Mouse (Mus musculus) B cell, adult 2 months (primary cell): ENCODE measurements around the gene Acot5.
"Not testable (repeated sequence)": the region's sequence is repeated elsewhere in the genome, so short reads cannot be mapped to it uniquely, and the experiment has no call there.

Experiments
- DNase-seq, 2 experiments: peaks; one replicate each; pipeline ENCODE4 v3.0.0; 2022

Acot5 gene

DNA sequence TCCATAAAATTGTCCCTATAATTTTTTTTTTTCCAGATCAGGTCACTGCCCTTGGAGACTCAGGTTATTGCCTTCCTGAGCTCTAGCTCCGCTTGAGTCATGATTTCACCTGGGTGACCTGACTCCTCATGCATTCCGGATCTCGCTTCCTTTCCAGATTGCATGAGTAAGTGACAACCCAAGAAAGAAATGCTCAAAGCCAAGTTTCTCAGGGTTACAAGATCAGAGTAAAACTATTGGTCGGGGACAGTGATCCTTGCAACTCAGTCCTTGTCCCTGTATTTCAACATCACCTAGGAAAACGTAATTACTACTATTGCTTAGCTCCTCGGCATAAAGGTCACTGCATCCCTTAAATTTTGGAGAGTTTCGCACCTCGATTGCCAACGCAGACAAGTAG, at the start of gene Acot5:
Acot5 (plus strand) TSS at position 340 of the 400 bp plus-strand sequence.
- no peak for DNase-seq

DNA sequence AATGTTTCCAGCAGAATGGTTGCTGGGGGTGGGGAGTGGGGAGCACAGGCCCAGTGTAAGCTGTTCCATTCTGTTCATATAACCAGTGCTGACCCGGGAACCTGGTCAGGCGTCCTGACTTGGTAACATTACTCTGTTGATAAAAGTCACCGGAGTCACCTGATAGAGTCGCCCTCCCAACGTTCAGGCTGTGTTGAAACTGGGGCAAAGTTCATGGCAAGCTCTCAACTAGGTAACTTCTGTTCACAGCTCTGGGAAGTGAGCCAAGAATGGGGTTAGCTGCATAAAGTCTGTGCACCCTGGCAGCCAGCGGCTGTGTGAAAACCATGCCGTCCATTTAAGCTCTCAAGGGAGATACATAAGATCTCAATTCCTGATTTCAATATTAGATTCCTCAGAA, 48.6 kb upstream of the Acot5 start:
- peak in 1 of 2 experiments; percentile 13 for DNase-seq

DNA sequence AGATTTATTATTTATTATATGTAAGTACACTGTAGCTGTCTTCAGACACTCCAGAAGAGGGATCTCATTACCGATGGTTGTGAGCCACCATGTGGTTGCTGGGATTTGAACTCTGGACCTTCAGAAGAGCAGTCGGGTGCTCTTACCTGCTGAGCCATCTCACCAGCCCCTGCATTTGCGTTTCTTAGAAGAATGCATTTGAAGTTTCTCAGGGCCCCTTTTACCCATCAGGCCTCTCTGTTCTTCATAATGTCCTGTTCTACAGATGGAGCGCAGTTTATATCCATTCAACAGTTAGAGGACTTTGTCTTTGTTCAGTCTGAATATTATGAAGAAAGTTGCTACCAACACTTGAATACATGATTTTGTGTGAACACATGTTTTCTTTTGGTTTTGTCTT, 46.9 kb upstream of the Acot5 start:
- not testable (repeated sequence) for DNase-seq

DNA sequence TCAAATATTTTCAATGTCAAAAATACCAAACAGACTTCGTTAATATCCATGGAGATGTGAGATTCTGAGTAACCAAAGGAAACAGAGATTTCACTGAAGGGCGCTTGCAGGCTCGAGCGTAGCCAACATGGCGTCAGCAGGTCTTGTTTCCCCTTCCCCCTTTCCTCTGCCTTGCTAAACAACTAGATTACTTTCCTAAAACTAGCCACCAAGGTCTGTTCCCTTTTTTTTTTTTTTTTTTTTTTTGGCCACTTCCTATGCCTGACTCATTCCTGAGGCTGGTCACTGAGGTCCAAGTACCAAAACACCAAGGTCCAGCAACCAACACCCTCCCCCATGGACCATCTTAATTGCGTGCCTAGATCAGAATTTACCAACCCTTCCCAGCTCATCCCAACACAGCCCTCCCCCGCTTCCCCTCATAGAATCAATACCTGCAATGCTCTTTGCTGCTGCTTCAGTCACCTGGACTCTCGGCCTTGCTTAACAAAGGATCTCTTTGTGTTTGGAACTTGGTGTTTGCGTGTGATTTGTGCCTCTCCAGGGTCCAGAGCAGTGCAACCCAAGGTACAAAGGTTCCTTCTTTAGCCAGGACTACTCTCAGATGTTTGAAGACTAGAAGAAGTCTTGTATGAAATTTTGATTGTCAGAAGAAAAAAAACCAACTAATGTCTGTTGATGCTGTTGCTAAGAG, 45.9 kb upstream of the Acot5 start:
- no peak for DNase-seq

DNA sequence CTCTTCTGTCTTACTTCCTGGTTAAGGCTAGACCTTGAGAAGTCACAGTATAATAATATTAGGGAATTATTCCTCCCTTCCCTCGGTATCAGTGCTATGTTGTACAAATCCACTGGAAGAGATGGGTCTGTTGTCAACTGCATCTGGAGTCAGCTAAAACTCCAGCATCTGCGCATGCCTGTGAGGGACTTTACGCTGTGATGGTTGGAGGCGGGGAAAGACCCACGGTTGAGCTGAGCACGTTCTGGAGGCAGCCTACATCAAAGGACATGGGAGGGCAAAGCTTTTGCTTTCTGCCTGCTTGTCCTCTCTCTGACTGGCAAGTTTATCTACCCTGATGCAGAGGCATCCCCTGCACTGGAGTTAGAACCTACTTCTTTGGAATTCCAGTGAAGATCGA, 43.2 kb upstream of the Acot5 start:
- DNase-seq = no peak

DNA sequence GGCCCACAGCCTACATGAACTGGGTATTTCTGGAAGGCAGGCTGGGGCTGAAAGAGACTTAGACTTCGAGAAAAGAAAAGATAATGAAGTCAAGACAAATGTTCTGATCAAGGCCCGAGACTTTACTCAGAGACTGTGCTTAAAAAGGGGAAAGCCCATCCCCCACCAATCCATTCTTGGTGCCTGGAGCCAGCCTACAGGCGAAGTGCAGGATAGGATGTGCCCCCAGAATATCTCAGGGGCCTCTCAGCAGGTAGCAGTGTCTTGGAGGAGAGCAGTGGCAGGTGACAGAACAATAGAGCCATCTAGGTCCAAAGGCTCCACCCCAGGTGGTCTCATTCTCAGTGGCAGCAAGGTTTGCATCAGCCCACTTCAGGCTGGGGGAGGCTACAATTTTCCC, 40.8 kb upstream of the Acot5 start:
- not testable (repeated sequence) for DNase-seq

DNA sequence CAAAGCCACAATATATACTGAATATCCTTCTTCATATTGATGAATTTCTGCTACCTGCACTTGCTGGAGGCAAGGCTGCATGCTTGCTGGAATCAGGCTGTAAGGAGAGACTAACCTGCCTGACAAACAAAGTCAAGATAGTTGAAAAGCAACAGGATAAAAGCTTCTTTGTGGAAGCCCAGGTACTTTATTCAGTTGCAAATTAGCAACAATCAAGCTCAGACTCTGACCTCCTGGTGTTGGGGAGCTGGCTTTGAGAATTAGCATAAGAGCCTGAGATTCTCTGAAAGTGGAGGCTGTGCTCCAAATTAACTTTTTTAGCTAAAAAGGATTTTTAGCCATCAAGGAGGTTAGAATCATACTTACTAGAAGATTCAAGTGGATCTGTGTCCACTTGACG, 40.1 kb upstream of the Acot5 start:
- DNase-seq = not testable (repeated sequence)

DNA sequence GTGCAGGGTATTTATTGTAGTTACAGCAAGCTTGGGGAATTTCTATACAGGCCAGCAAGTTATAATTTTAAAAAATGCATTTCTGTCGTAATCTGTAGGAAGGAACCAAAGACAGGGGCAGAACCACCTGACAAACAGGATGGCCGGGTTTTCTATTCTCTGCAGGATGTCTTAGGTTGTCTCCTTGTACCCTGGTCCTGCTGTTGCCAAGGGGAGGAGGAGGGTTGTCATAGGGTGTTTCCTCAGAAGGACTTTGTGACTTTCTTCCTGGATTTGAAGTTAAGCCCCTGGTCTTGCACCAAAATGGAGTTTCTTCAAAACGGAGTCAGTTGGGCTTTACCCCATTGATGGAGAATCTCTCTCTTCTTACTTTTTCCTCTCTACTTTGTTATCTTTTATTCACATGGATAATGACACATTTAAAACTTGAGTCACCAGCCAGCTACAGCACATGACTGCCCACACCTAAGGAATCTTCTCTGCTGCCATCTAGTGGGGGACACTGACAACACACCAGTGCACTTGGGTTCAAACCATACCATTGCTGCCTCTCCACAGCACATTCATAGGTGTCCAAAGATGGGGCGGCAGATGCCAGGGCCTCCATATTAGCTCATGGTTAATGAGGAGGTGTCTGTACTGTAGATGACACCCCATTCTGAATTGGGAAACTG, 38.3 kb upstream of the Acot5 start:
- peak; percentile 83 to 84 for DNase-seq

DNA sequence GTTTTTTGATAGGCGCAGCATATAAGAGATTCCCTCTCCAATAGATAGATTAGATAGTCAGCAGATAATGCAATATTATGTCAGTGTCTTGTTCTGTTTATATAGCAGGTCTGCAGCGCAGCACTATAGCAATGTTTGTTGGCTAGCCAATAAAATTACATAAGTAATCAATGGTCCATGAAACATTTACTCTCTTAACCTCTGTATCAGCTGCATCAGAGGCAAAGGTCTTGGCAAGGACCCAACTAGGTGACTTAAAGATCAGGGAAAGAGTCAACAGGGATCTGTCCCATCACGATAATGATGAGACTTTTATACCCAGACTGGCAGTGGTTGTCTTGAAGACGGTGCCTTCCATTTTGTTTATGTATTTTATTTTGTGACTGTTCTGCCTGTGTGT, 36.3 kb upstream of the Acot5 start:
- DNase-seq = no peak

DNA sequence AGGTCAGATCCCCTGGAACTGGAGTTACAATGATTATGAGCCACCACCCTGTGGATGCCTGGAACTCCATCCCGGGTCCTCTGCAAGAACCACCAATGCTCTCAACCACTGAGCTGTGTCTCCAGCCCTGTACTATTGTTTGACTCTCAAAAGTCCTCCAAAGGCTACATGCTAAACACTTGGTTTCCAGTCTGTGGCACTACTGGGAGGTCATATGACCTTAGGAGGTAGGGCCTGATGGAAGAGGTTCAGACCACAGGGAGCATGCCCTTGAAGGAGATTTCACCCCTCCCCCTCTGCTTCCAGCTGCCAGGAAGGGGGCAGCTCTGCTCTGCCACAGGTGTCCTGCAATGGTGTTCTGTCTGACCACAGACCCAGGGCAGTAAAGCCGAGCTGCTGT, 35.8 kb upstream of the Acot5 start:
- DNase-seq = not testable (repeated sequence)

DNA sequence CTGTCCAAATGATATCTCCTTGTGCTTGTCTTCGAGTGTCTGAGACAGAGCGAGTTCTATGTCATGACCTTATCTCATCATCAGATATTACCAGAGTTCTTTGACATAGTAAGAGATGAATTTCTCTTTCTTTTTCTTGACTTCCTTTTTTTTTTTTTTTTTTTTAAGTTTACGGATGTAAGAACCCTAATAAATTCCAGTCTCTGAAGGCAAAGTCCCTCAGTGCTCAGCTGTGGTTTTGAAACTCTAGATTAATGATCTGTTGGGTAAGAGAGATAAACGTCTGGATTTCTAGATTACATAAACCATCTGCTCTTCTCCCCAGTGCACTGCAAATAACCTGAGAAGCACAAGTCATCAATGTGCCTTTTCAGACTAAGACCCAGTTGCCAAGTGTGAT, 35.0 kb upstream of the Acot5 start:
- DNase-seq = no peak

DNA sequence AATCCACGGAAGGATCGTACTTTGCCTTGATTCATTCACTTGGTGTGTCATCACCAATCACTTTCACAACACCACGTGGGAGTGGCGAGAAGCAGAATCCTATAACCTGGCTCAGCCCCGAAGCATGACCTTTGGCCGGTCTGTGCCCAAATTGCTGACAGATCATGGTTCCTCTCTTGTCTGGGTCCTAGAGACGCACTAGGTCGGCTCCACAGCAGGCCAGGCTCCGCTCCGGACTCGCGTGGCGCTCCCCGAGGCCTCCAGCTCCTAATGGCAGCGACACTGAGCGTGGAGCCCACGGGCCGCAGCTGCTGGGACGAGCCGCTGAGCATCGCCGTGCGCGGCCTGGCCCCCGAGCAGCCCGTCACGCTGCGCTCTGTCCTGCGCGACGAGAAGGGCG, 30.9 kb upstream of the Acot5 start, which contains the start of gene Acot4:
Acot4 (plus strand) TSS at position 139 of the 400 bp plus-strand sequence.
- peak; percentile 8 to 12 for DNase-seq

DNA sequence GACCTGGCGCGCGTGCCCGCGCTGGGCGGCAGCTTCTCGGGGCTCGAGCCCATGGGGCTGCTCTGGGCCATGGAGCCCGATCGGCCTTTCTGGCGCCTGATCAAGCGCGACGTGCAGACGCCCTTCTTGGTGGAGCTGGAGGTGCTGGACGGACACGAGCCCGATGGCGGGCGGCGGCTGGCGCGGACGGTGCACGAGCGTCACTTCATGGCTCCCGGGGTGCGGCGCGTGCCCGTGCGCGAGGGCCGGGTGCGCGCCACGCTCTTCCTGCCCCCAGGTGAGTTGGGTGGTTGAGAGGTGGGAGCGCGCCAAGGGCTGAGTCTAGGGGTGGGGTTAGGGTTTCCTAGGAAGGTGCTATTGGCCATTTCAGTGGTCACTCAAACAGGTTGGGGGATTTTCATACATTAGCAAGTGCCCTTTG, 30.4 kb upstream of the Acot5 start, which contains the start of gene Gm49366:
Gm49366 (plus strand) TSS at position 245 of the 421 bp plus-strand sequence.
- peak in 1 of 2 experiments; percentile 11 for DNase-seq

DNA sequence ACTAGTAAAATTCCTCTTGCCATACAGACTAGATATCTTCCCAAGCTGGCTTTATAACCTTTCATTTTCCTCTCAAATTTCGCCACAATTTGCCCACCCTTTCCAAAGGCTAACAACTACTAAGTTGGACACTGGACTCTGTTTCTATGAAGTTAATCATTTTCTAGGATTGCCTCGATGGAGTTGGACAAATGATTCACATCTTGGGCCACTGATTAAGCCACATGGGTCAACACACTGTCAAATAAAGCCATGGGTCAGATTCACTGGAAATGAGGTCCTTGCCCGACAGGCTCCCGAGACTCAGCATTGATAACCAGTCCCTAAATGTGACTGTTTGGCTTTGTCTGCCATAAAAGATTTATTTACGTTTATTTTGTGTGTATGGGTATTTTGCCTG, 26.9 kb upstream of the Acot5 start:
- no peak for DNase-seq

DNA sequence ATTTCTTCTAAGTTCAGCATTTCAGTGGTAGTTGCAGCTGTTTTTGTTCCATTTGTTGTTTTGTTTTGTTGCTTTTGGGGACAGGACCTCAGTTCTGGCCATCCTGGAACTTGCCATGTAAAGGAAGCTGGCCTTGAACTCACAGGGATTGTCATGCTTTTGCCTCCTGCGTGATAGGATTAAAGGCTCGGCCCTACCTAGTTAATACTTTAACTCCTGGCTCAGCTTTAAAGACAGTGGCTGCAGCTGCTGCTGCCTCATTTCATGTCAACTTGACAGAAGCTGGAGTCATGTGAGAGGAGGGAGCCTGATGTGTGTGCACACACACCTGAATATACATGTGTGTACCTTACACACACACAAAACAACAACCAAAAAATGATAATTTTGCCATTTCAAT, 25.1 kb upstream of the Acot5 start:
- no peak for DNase-seq

DNA sequence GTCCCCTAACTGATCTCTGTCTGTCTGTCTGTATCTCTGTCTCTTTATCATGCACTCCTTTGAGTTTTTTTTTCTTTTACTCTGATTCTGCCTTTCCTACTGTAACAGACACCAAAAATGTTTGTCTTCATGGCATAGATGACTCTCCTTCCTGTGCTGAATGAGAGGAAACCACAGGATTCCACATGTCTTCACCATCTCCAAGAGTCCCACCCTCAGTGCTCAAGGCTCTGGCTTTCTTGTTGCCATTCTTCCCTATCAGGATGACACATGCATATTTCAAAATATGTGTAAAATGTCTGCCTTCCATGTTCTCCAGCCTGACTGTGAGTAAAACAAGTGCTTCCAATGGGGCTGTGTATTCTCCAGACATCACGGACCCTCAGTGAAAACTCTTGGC, 22.2 kb upstream of the Acot5 start:
- DNase-seq = no peak

DNA sequence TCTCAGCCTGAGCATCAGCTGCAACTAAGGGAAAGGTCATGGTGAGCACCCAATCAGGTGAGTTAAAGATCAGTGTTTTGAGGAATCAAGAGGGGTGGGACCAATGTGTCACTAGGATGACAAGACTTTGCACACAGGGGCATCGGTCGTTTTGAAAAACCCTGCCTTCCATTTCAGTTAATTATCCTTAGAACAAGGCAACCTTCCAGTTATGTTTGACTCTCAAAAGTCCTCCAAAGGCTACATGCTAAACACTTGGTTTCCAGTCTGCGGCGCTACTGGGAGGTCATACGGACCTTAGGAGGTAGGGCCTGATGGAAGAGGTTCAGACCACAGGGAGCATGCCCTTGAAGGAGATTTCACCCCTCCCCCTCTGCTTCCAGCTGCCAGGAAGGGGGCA, 18.4 kb upstream of the Acot5 start:
- not testable (repeated sequence) for DNase-seq

DNA sequence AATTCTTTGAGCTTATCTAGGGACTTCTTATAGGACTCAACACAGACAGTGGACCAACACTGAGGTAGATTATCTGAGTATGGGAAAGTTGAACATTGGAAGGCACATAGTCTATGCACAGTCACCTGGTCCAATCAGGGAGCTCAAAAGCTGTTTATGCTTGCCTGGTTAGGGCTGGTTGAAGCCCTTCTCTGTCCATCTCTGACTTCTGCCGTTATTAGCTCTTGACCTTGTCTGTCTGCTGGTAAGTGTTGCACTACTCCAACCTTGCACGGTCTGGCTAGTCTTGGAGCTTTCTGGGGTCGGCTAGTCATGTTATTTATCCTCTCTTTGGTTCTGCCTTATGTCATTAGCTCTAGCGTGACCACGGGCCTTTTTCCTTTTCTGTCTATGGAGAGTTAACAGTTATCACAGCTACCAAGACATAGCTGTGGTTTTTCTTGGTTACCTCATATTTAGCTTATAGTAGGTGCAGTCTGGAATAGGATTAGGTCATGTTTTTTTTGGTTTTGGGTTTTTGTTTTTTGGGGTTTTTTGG, 17.1 kb upstream of the Acot5 start, which contains the start of gene Acot3:
Acot3 (plus strand) TSS at position 208 of the 538 bp plus-strand sequence.
- no peak for DNase-seq

DNA sequence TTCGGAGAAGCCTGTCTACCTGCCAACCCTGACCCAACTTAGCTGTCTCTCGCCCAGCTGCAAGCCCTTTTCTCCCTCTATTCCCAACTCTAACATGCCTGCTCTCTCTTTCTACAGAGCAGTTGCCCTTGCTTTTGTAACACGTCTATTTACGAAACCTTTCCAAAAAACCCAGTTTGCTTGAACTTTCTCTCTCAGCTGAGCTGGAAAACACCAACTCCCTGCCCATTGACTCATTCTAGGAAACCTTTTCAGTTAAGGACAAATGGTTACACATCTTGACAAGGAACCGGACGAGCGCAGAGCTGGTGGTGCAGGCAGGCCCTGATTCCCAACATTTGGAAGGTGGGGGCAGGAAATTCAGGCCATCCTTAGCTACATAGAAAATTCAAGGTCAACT, 16.5 kb upstream of the Acot5 start:
- DNase-seq = no peak

DNA sequence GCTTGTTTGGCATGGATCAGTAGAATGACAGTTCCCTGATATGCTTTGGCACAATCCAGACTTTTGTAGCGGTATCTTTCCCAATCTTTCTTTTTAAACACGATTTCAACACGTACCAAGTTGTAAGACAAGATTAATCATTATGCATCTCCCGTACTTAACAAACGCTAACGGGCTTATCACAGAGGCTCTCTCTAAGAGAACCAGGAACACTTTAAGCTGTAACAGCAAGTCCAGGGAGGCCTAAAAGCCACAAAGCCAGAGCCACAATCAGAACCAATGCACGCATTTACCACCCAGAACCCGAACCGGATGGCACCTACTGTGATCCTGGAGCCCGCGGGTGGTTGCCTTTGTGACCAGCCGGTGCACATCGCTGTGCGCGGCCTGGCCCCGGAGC, 16.0 kb upstream of the Acot5 start:
- no peak for DNase-seq

DNA sequence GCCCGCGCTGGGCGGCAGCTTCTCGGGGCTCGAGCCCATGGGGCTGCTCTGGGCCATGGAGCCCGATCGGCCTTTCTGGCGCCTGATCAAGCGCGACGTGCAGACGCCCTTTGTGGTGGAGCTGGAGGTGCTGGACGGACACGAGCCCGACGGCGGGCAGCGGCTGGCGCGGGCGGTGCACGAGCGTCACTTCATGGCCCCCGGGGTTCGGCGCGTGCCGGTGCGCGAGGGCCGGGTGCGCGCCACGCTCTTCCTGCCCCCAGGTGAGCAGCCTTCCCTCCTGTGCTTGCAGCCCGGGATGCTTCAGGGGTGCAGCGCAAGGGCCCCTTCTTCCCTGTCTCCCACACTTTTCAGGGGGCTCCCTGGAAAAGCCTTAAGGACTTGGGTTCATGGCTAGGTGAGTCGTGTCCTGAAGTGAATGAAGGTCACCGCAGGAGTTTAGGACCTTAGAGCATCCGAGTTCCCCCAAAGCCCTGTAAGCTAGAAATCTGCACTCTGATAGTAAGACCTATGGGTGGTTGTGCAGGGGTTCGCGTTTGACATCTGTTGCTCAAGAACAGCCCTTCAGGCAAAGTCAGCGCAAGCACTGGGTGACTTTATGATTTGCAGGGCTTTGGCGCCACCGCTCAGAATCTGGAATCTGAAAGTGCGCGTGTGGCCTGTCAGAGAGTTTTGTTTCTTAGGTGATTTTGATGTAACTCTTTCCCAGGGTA, 15.3 kb upstream of the Acot5 start:
- no peak for DNase-seq

DNA sequence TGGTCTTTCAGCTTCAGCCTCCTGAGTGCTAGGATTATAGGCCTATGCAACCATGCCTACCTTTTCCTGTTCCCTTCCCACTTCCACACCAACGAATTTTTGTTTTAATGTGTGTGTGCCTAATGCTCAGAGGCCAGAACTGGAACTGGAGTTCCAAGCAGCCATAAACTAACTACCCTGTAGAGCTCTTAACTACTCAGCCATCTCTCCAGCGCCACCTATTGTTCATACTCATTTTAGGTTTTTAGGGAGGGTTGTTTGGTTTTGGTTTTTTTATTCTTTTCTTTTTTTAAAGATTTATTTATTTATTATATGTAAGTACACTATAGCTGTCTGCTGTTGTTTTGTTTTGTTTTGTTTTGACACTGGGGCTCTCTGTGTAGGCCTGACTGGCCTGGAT, 8.2 kb upstream of the Acot5 start:
- DNase-seq = peak; percentile 24 to 38

DNA sequence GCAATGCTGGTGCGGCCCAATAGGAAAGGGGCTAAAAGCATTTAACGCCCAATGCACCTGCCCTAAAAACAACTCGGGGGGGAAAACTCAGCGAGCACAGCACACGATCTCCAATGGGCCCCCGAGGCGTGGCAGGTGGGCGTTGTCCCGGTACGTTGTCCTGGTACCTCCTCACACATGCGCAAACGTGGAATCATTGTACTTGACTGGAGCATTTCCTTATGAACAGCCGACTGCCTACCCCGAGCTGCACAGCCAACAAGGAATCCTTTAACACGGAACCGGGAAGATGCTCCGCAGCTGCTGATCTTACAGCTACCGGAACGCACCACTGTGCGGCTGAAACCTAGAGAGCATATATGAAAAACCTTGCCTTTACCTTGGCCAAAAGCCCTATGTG, 6.8 kb upstream of the Acot5 start:
- no peak for DNase-seq
